Mouse (Mus musculus): ENCODE measurements at regions not wholly inside any gene's neighbourhood (a gene's known extent, or its start where the extent isn't known, plus 50 kb on each side); places are given as distances from the start of the nearest gene placed in this dataset.
"Not testable (repeated sequence)": the region's sequence is repeated elsewhere in the genome, so short reads cannot be mapped to it uniquely, and the experiment has no call there.

DNA sequence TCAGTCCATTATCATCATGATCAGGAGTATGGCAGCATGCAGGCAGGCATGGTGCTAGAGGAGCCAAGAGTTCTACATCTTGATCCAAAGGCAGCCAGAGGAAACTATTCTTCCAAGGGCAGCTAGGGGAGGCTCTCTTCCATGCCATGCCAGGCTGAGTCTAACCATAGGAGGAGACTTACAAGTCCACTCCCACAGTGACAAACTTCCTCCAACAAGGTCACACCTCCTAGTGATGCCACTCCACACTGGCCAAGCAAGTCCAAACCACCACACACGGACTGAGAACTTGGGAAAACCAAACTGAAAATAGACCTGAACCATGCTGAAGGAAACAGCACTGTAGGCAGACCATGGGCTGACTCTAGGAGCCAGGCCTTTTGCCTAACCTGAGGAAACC lies 197.4 kb downstream of the Prex1 start:
- H3K4me3 ChIP-seq (ENCODE audit: low read depth, low read length): no peak overlapping the region
- DNase-seq (ENCODE audit: low spot score, missing footprints) (no peak), ATAC-seq (ENCODE audit: low FRiP score) (no peak)
- 71% methylated on average over 1 of the region's 1 CpGs for WGBS
- H3K9me3 ChIP-seq (ENCODE audit: control insufficient read depth, low read length): no peaks in the 10 kb centered on the region
- no peak overlapping the region for H3K4me2 ChIP-seq
- H3K9ac ChIP-seq (ENCODE audit: low read length): no peak overlapping the region
- peaks cover 9% of the 10 kb centered on the region for H3K27me3 ChIP-seq (ENCODE audit: control insufficient read depth, insufficient read depth, low read length)
- no peak overlapping the region for H3K27ac ChIP-seq (ENCODE audit: low read depth, low read length)
- no peaks in the 10 kb centered on the region for H3K36me3 ChIP-seq (ENCODE audit: control insufficient read depth, insufficient read depth, low read length)
- H3K4me1 ChIP-seq (ENCODE audit: control insufficient read depth, insufficient read depth, low read length): peaks cover 12% of the 10 kb centered on the region

GRCm38 (mm10) chr2:166514664-166515063 lies 199.0 kb downstream of the Prex1 start:
- H3K9ac ChIP-seq (ENCODE audit: low read length): no peak overlapping the region
- H3K27ac ChIP-seq (ENCODE audit: low read depth, low read length): no peak overlapping the region
- ATAC-seq (ENCODE audit: low FRiP score) (no peak), DNase-seq (ENCODE audit: low spot score, missing footprints) (no peak)
- no peak overlapping the region for H3K4me3 ChIP-seq (ENCODE audit: low read depth, low read length)
- peaks cover 8% of the 10 kb centered on the region for H3K27me3 ChIP-seq (ENCODE audit: control insufficient read depth, insufficient read depth, low read length)
- no peaks in the 10 kb centered on the region for H3K9me3 ChIP-seq (ENCODE audit: control insufficient read depth, low read length)
- H3K4me1 ChIP-seq (ENCODE audit: control insufficient read depth, insufficient read depth, low read length): peaks cover 12% of the 10 kb centered on the region
- no peaks in the 10 kb centered on the region for H3K36me3 ChIP-seq (ENCODE audit: control insufficient read depth, insufficient read depth, low read length)
- no peak overlapping the region for H3K4me2 ChIP-seq
- WGBS: 71% methylated on average over 8 of the region's 8 CpGs

- ATAC-seq (ENCODE audit: low FRiP score) (no peak), DNase-seq (ENCODE audit: low spot score, missing footprints) (peak; percentile 91)
- WGBS: 70% methylated on average over 8 of the region's 8 CpGs
- H3K4me3 ChIP-seq (ENCODE audit: low read depth, low read length): no peak overlapping the region
- H3K4me1 ChIP-seq (ENCODE audit: control insufficient read depth, insufficient read depth, low read length): peaks cover 11% of the 10 kb centered on the region
- no peak overlapping the region for H3K9ac ChIP-seq (ENCODE audit: low read length)
- no peak overlapping the region for H3K4me2 ChIP-seq
- H3K36me3 ChIP-seq (ENCODE audit: control insufficient read depth, insufficient read depth, low read length): no peaks in the 10 kb centered on the region
- H3K27me3 ChIP-seq (ENCODE audit: control insufficient read depth, insufficient read depth, low read length): peaks cover 2% of the 10 kb centered on the region; the same call in 1 of the 2 replicates
- no peak overlapping the region for H3K27ac ChIP-seq (ENCODE audit: low read depth, low read length)
- no peaks in the 10 kb centered on the region; the same call in 1 of the 2 replicates for H3K9me3 ChIP-seq (ENCODE audit: control insufficient read depth, low read length)
Measured at GRCm38 (mm10) chr2:166512488-166512887, 201.1 kb downstream of the Prex1 start.

DNA sequence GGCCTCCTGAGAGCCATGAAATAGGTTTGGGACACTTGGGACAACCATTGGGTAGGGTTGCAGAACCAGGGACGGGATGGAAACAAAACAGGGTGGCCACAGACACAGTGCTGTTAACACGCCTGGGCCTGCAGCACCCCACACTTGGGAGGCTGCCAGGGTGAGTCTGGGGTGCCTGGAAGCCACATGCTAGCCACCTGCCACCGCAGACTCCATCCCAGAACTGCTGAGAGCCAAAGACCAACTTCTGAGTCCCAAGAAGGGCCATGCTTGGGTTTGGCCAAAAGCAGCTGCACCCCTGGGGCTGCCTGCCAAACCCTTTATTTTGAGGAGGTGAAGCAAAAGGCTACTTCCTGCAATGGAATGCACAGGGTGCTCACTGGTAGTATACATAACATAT lies 202.2 kb downstream of the Prex1 start:
- not testable (repeated sequence) for ATAC-seq (ENCODE audit: low FRiP score); H3K4me2 ChIP-seq; H3K36me3 ChIP-seq (ENCODE audit: control insufficient read depth, insufficient read depth, low read length); H3K4me3 ChIP-seq (ENCODE audit: low read depth, low read length); H3K4me1 ChIP-seq (ENCODE audit: control insufficient read depth, insufficient read depth, low read length); DNase-seq (ENCODE audit: low spot score, missing footprints); H3K9me3 ChIP-seq (ENCODE audit: control insufficient read depth, low read length); H3K27me3 ChIP-seq (ENCODE audit: control insufficient read depth, insufficient read depth, low read length); H3K9ac ChIP-seq (ENCODE audit: low read length); H3K27ac ChIP-seq (ENCODE audit: low read depth, low read length)
- WGBS: 79% methylated on average over 3 of the region's 3 CpGs

GRCm38 (mm10) chr2:166510776-166511175 lies 202.9 kb downstream of the Prex1 start:
- H3K4me2 ChIP-seq: no peak overlapping the region
- ATAC-seq (ENCODE audit: low FRiP score): no peak
- H3K9me3 ChIP-seq (ENCODE audit: control insufficient read depth, low read length): no peaks in the 10 kb centered on the region; the same call in 1 of the 2 replicates
- no peaks in the 10 kb centered on the region for H3K36me3 ChIP-seq (ENCODE audit: control insufficient read depth, insufficient read depth, low read length)
- H3K4me1 ChIP-seq (ENCODE audit: control insufficient read depth, insufficient read depth, low read length): no peaks in the 10 kb centered on the region
- 78% methylated on average over 4 of the region's 4 CpGs for WGBS
- H3K4me3 ChIP-seq (ENCODE audit: low read depth, low read length): no peak overlapping the region
- no peak for DNase-seq (ENCODE audit: low spot score, missing footprints)
- no peak overlapping the region for H3K9ac ChIP-seq (ENCODE audit: low read length)
- H3K27me3 ChIP-seq (ENCODE audit: control insufficient read depth, insufficient read depth, low read length): peaks cover 2% of the 10 kb centered on the region; the same call in 1 of the 2 replicates
- H3K27ac ChIP-seq (ENCODE audit: low read depth, low read length): no peak overlapping the region

DNA sequence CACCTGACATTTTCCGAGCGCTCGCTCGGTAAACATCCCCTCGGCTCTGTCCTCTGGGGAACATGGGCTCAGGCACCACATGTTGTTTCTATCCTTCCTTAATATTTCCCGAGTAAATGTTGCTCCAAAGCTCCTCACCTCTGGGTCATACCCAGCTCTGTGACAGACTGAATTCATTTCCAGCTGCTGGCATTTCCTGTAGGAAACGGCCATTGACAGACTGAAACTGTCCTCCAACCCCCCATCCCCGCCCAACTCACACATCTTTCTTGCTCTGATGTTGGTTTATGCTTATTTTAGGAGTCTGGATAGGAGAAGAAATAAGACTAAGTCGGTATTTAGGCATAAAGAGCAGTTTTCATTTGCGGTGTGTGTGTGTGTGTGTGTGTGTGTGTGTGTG lies 204.0 kb downstream of the Prex1 start:
- Histone ChIP-seq H3K4me1 (ENCODE audit: control insufficient read depth, insufficient read depth, low read length) (no peaks in the 10 kb centered on the region), H3K4me2 (no peak overlapping the region), H3K9ac (ENCODE audit: low read length) (no peak overlapping the region), H3K4me3 (ENCODE audit: low read depth, low read length) (no peak overlapping the region), H3K9me3 (ENCODE audit: control insufficient read depth, low read length) (no peaks in the 10 kb centered on the region; the same call in 1 of the 2 replicates), H3K36me3 (ENCODE audit: control insufficient read depth, insufficient read depth, low read length) (no peaks in the 10 kb centered on the region), H3K27ac (ENCODE audit: low read depth, low read length) (no peak overlapping the region), H3K27me3 (ENCODE audit: control insufficient read depth, insufficient read depth, low read length) (peaks cover 2% of the 10 kb centered on the region; the same call in 1 of the 2 replicates)
- DNase-seq (ENCODE audit: low spot score, missing footprints) (no peak), ATAC-seq (ENCODE audit: low FRiP score) (no peak)
- WGBS: 86% methylated on average over 10 of the region's 10 CpGs

DNA sequence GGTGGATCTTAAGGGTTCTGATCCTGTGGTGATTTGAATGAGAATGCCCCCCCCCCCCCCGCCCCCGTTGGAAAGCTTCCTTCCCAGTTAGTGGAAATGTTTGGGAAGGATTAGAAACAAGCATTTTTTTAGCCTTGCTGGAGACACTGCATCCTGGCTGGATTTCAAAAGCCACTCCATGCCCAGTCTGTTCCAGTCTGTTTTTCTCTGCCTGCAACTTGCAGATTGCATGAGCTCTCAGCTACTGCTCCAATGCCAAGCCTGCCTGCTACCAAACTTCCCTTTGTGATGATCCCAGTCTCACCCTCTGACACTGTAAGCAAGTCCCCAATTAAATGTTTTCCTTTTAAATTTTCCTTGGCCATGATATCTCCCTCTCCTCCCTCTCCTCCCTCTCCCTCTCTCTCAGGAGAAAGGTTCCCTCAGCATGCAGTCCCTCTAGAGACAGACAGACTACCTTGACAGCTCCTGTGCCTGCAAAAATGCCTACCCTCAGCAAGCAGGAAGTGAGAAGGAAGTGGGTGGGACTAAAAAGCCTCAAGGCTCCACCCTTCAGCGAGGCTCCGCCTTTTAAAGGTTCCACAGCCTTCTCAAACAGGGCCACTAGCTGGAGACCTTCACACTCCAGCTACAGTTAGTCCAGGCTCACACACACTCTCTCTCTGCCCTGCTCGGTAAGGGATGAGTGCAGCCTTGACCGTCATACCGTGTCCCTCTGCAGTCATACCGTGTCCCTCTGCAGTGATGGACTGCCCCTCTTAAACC lies 204.8 kb downstream of the Prex1 start:
- Histone ChIP-seq H3K4me1 (ENCODE audit: control insufficient read depth, insufficient read depth, low read length) (peaks cover 3% of the 10 kb centered on the region), H3K4me3 (ENCODE audit: low read depth, low read length) (no peak overlapping the region), H3K9ac (ENCODE audit: low read length) (no peak overlapping the region), H3K4me2 (no peak overlapping the region), H3K27ac (ENCODE audit: low read depth, low read length) (no peak overlapping the region), H3K9me3 (ENCODE audit: control insufficient read depth, low read length) (no peaks in the 10 kb centered on the region; the same call in 1 of the 2 replicates), H3K36me3 (ENCODE audit: control insufficient read depth, insufficient read depth, low read length) (no peaks in the 10 kb centered on the region), H3K27me3 (ENCODE audit: control insufficient read depth, insufficient read depth, low read length) (no peaks in the 10 kb centered on the region; the same call in 1 of the 2 replicates)
- ATAC-seq (ENCODE audit: low FRiP score) (no peak), DNase-seq (ENCODE audit: low spot score, missing footprints) (no peak)
- 76% methylated on average over 8 of the region's 8 CpGs for WGBS

- H3K4me1 ChIP-seq (ENCODE audit: control insufficient read depth, insufficient read depth, low read length): peaks cover 5% of the 10 kb centered on the region
- H3K27ac ChIP-seq (ENCODE audit: low read depth, low read length): no peak overlapping the region
Measured at GRCm38 (mm10) chr2:166505309-166505708, 208.3 kb downstream of the Prex1 start.

GRCm38 (mm10) chr2:166503666-166504065 lies 210.0 kb downstream of the Prex1 start:
- no peaks in the 10 kb centered on the region for H3K9me3 ChIP-seq (ENCODE audit: control insufficient read depth, low read length)
- no peak overlapping the region for H3K4me3 ChIP-seq (ENCODE audit: low read depth, low read length)
- H3K4me2 ChIP-seq: no peak overlapping the region
- no peak overlapping the region for H3K9ac ChIP-seq (ENCODE audit: low read length)
- H3K27ac ChIP-seq (ENCODE audit: low read depth, low read length): no peak overlapping the region
- H3K4me1 ChIP-seq (ENCODE audit: control insufficient read depth, insufficient read depth, low read length): peaks cover 5% of the 10 kb centered on the region
- no peak for DNase-seq (ENCODE audit: low spot score, missing footprints)
- ATAC-seq (ENCODE audit: low FRiP score): no peak
- no peaks in the 10 kb centered on the region for H3K36me3 ChIP-seq (ENCODE audit: control insufficient read depth, insufficient read depth, low read length)
- no peaks in the 10 kb centered on the region for H3K27me3 ChIP-seq (ENCODE audit: control insufficient read depth, insufficient read depth, low read length)
- WGBS: 59% methylated on average over 6 of the region's 6 CpGs

More at GRCm38 (mm10) chr2:166505309-166505708, 208.3 kb downstream of the Prex1 start:
- ATAC-seq (ENCODE audit: low FRiP score) (no peak), DNase-seq (ENCODE audit: low spot score, missing footprints) (no peak)
- Histone ChIP-seq H3K9me3 (ENCODE audit: control insufficient read depth, low read length) (no peaks in the 10 kb centered on the region; the same call in 1 of the 2 replicates), H3K27me3 (ENCODE audit: control insufficient read depth, insufficient read depth, low read length) (no peaks in the 10 kb centered on the region), H3K9ac (ENCODE audit: low read length) (no peak overlapping the region), H3K4me3 (ENCODE audit: low read depth, low read length) (no peak overlapping the region), H3K4me2 (no peak overlapping the region), H3K36me3 (ENCODE audit: control insufficient read depth, insufficient read depth, low read length) (no peaks in the 10 kb centered on the region)
- 67% methylated on average over 9 of the region's 9 CpGs for WGBS

All from midbrain, embryonic 11.5 days (tissue).